Mouse (Mus musculus) kidney, adult 2 months (tissue): ENCODE results near the gene Zfp553. TPM values are rescaled to one million over a fixed set of nuclear protein-coding genes. Genes with fewer than 3 reads are reported as not detected.

Experiments
- DNase-seq: peaks from one replicate; pipeline ENCODE4 v3.0.0; 2021
- H3K27ac ChIP-seq: fragments of 200-500 bp; 2 replicates; pipeline ENCODE4 v1.5.1; 2012; ENCODE audit warnings: low read depth, low read length, control low read depth, inconsistent platforms; ENCODE audit not compliant: insufficient read depth
- H3K27me3 ChIP-seq: fragments of 200-500 bp; replicated peaks from 2 replicates; pipeline ENCODE4 v1.6.1; 2012; ENCODE audit warnings: mild to moderate bottlenecking, moderate library complexity, low read length, inconsistent platforms; ENCODE audit not compliant: control insufficient read depth, insufficient read depth
- H3K36me3 ChIP-seq: fragments of 200-500 bp; 2 replicates; pipeline ENCODE4 v1.6.1; 2012; ENCODE audit warnings: mild to moderate bottlenecking, moderate library complexity, low read length, inconsistent platforms; ENCODE audit not compliant: control insufficient read depth, insufficient read depth
- H3K4me1 ChIP-seq: fragments of 200-500 bp; 2 replicates; pipeline ENCODE4 v1.6.1; 2011; ENCODE audit warnings: low read length; ENCODE audit not compliant: control insufficient read depth, insufficient read depth
- H3K4me3 ChIP-seq: fragments of 200-500 bp; 2 replicates; pipeline ENCODE4 v1.5.1; 2011; ENCODE audit warnings: mild to moderate bottlenecking, low read depth, low read length, control low read depth; ENCODE audit not compliant: insufficient read depth
- CTCF ChIP-seq: fragments of 200-500 bp; conservative IDR thresholded peaks from 2 replicates; pipeline ENCODE4 v1.5.1; 2011; ENCODE audit warnings: low read depth, mild to moderate bottlenecking, control low read depth, low read length, moderate library complexity, mixed read lengths; ENCODE audit not compliant: insufficient read depth, insufficient read length
- POLR2A ChIP-seq: fragments of 200-500 bp; IDR thresholded peaks from one replicate; pipeline ENCODE4 v1.6.1; 2011; ENCODE audit warnings: low read depth, low read length, control low read depth
- WGBS: fragments of 180-500 bp; shearing (Covaris S2); methylation state at CpG from one replicate; pipeline ENCODE4 v1.1.7; 2018; 5-methylcytosine and 5-hydroxymethylcytosine counted together
- polyA plus RNA-seq: library from polyadenylated mRNA; depleted of rRNA; stranded (reverse); fragments of >200 nt; gene quantifications from 2 replicates; pipeline ENCODE4 v1.2.3, GENCODE M21; 2012

Zfp553 gene
- polyA plus RNA-seq, 1 experiment, result 7.9 TPM

DNA sequence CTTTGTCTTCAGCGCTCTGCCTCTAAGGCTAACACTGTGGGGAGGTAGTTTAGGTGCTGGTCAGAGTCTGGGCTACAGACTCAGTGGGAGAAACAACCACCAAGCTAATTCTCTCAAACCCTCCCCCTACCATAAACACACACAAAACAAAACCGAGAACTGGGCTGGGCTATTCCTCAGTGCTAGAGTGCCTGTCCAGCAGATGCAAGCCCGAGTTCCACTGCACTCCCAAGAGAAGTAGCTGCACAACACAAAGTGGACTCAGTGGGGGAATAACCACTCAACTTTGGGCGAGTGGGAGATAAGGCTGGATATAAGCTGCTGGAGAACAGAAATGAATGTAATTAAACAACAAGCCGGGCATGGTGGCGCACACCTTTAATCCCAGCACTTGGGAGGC lies 42.2 kb upstream of the Zfp553 start:
- Histone ChIP-seq H3K4me3 (no peak overlapping the region), H3K4me1 (peaks cover 9% of the 10 kb centered on the region), H3K36me3 (no peaks in the 10 kb centered on the region), H3K27ac (no peak overlapping the region), H3K27me3 (no peaks in the 10 kb centered on the region)
- 78% methylated on average over 6 of the region's 6 CpGs for WGBS
- TF ChIP-seq CTCF (no peak), POLR2A (no peak)
- no peak for DNase-seq

DNA sequence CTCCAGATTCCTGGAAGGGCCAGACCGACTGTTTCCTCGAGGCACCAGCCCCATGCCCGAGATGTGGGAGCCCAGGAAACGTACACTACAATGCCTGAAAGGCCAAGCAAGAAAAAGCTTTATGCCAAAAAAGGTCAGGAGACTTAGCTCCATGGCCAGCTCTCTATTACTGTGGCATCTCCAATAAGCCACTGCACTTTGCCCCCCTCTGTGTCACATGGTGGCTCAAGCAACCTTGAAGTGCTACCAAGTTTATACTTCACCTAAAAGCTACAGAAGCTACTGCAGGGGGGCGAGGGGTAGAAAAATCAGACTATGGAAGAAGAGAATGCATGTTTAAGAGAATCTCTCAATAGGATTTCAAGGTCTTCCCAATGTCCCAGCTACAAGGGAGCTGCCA lies 39.9 kb upstream of the Zfp553 start:
- TF ChIP-seq CTCF, result no peak
- TF ChIP-seq POLR2A, result no peak
- Histone ChIP-seq H3K27me3 (no peaks in the 10 kb centered on the region), H3K4me3 (peak overlapping the region; percentile 23; the same call in 1 of the 2 replicates), H3K36me3 (no peaks in the 10 kb centered on the region), H3K27ac (peak overlapping the region; percentile 81; the same call in 1 of the 2 replicates), H3K4me1 (peaks cover 12% of the 10 kb centered on the region)
- 61% methylated on average over 5 of the region's 5 CpGs for WGBS
- DNase-seq, result peak; percentile 84

DNA sequence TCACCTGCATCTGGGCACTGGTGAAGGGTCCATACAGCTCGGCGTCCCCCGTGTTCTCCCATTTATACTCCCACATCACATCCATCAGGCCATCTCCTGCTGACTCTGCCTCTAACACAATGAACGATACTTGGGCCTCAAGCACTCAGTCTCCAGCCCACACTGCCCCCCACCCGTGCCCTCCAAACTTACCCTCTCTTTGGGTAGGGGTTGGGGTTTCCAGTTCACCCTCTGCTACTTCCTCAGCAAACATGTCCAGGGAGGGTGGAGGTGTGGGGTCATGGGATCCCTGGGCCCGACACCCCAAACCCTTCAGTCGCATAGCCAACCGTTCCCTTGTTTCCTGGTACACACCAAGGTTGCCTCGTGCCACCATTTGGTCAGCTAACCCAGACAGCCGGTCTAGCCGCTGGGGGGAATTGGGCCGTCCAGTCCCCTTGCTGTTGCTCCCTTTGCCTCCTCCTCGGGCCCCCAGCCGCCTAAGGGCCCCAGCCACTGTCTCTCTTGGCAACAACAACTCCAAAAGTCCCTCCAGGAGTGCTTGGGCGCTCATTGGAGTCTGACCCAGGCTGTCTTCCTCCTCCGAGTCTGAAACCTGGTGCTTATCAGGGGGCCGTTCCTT lies 38.7 kb upstream of the Zfp553 start:
- DNase-seq, result no peak
- 82% methylated on average over 17 of the region's 17 CpGs for WGBS
- Histone ChIP-seq H3K4me1 (peaks cover 12% of the 10 kb centered on the region), H3K27me3 (no peaks in the 10 kb centered on the region), H3K4me3 (no peak overlapping the region), H3K36me3 (no peaks in the 10 kb centered on the region), H3K27ac (no peak overlapping the region)
- TF ChIP-seq POLR2A (no peak), CTCF (no peak)

DNA sequence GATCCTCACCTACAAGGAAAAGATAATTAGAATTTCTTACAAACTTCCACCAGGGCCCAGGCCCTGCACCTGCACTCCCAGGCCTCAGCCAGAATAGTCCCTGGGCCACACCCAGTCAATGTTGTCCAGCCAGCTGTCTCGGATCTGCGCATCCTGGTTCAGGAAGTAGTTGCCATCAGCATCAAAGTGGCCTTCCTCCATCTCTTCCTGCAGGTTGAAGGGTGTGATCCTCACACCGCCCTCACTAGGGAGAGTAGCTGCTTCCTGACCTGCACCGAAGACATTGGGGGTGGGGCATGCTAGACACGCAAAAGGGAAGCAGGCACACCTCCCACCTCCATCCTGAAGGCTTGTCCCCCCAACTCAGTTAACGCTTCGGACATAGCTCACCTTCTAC lies 38.2 kb upstream of the Zfp553 start:
- Histone ChIP-seq H3K36me3 (no peaks in the 10 kb centered on the region), H3K27ac (no peak overlapping the region), H3K27me3 (no peaks in the 10 kb centered on the region), H3K4me3 (peak overlapping the region; percentile 69; the same call in 1 of the 2 replicates), H3K4me1 (peaks cover 12% of the 10 kb centered on the region)
- DNase-seq, result no peak
- TF ChIP-seq CTCF (no peak), POLR2A (no peak)
- WGBS, result 46% methylated on average over 7 of the region's 7 CpGs

DNA sequence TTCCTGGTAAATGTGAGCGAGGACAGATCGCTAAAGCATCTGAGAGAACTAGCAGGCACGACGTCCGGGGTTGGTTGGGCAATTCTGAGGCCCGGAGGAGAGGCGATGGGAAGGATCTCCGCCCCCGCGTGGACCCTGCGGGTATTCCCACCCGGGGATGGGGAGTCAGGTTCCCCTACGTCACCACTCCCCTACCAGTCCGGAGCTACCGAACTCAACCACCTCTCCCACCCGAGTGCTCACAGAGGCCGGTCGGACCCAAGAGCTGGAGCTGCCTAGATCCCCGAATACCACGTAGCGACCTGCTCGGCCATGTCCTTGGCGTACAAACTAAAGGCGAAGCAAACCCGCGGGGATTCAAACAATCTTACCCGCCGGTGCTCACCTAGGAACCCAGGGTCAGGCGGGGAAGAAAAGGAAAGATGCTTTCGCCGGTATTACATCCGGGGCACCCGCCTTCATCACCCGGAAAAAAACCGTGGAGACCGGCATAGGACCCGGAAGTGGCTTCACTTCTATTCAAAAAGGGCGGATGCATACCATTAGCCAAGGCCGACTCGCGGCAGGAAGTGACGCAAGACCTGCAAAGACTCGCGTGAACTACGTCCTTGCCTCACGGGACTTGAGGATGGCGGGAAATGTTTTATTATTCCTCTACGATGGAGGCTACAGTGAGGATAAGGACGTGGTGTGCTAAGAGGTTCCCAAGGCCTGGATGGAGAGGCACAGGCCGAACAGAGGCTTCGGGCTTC lies 37.1 kb upstream of the Zfp553 start, which contains the start of gene Cd2bp2:
Gene Cd2bp2, minus strand, starts transcription at position 507 of the 752 bp plus-strand sequence.
- Histone ChIP-seq H3K27ac (peak within 1 kb of the TSS; percentile 49), H3K36me3 (no peaks in the 10 kb centered on the region), H3K27me3 (no peaks in the 10 kb centered on the region), H3K4me3 (peak within 1 kb of the TSS; percentile 69), H3K4me1 (peaks cover 12% of the 10 kb centered on the region)
- TF ChIP-seq POLR2A (no peak), CTCF (no peak)
- DNase-seq, result peak; percentile 99
- under 1% methylated on average over 51 of the region's 51 CpGs for WGBS

DNA sequence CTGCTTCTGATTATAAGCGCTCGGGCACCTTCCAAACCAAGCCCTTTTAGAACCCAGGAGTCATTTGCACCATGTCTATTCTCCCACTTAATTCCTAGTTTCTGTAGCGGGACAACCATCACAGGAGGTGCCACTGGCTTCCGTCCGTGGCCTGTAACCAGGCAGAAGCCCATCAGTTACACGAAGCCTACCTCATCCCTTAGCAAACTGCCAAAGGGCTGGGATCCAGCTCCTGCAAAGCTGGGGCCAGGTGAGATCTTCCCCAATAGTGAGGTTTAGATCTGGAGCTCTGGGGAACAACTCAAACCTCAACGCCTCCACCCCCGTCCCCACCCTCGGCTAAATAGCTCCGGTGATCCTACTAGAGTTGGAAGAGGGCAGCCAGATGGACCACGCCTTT lies 36.4 kb upstream of the Zfp553 start:
- no peak for DNase-seq
- no peak overlapping the region for H3K27ac ChIP-seq
- 49% methylated on average over 11 of the region's 11 CpGs for WGBS
- no peak for TF ChIP-seq POLR2A
- no peak for TF ChIP-seq CTCF
- H3K4me1 ChIP-seq, result peaks cover 12% of the 10 kb centered on the region
- no peak overlapping the region for H3K4me3 ChIP-seq
- H3K36me3 ChIP-seq, result no peaks in the 10 kb centered on the region
- no peaks in the 10 kb centered on the region for H3K27me3 ChIP-seq

DNA sequence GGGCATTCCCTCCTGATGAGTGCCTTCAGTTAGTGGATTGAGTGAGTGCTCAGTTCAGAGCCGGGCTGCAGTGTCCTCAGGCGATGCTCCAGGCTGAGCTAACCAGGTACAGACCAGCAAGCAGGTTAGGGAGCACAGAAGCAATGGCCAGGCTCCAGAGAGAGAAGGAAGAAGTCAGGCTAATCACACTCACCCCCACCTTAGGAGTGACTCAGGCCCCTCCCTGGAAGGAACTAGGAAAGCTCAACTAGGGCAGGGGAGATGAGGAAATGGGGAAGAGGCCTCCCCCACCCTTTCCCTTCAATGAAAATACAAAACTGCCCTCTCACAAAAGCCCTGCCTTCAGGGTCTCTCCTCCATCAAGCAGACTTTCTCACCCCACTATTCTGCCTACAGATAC lies 26.3 kb upstream of the Zfp553 start:
- no peak for DNase-seq
- WGBS, result 27% methylated on average over 2 of the region's 2 CpGs
- Histone ChIP-seq H3K27ac (no peak overlapping the region), H3K27me3 (no peaks in the 10 kb centered on the region), H3K4me1 (peaks cover 8% of the 10 kb centered on the region; the same call in 1 of the 2 replicates), H3K36me3 (no peaks in the 10 kb centered on the region), H3K4me3 (peak overlapping the region; percentile 97)
- TF ChIP-seq CTCF (no peak), POLR2A (no peak)
